Mouse (Mus musculus) midbrain, postnatal 0 days (tissue): Measurements from ENCODE around the gene Bud31. TPM values are rescaled to one million over a fixed set of nuclear protein-coding genes. Genes with fewer than 3 reads are reported as not detected.
"Not testable (repeated sequence)": the region's sequence is repeated elsewhere in the genome, so short reads cannot be mapped to it uniquely, and the experiment has no call there.

ENCODE experiments used
- ATAC-seq: fragments of 200-750 bp; cut with Nextera tagmentation; 2 replicates; pipeline ENCODE4 v1.8.0; 2017; ENCODE audit warnings: moderate number of reproducible peaks, mild to moderate bottlenecking, moderate TSS enrichment, moderate library complexity; ENCODE audit not compliant: low FRiP score
- DNase-seq: peaks from one replicate; pipeline ENCODE4 v3.0.0-alpha.2; 2015; ENCODE audit warnings: low spot score
- H3K27ac ChIP-seq: fragments of 300-500 bp; sonication (generic); 2 replicates; pipeline ENCODE4 v1.5.1; 2014; ENCODE audit warnings: low read depth, mild to moderate bottlenecking, low read length, mixed read lengths
- H3K27me3 ChIP-seq: fragments of 300-500 bp; sonication (generic); 2 replicates; pipeline ENCODE4 v1.6.1; 2014; ENCODE audit warnings: low read length, control low read depth, mixed read lengths; ENCODE audit not compliant: insufficient read depth
- H3K36me3 ChIP-seq: fragments of 300-500 bp; sonication (generic); 2 replicates; pipeline ENCODE4 v1.6.1; 2014; ENCODE audit warnings: low read length, control low read depth, mixed read lengths; ENCODE audit not compliant: insufficient read depth
- H3K4me1 ChIP-seq: fragments of 300-500 bp; sonication (generic); 2 replicates; pipeline ENCODE4 v1.6.1; 2014; ENCODE audit warnings: mild to moderate bottlenecking, control low read depth, antibody characterized with exemption, low read length, mixed read lengths; ENCODE audit not compliant: insufficient read depth
- H3K4me2 ChIP-seq: fragments of 300-500 bp; sonication (generic); 2 replicates; pipeline ENCODE4 v1.6.1; 2014; ENCODE audit warnings: low read depth, mild to moderate bottlenecking, low read length, mixed read lengths; ENCODE audit not compliant: poor library complexity, severe bottlenecking
- H3K4me3 ChIP-seq: fragments of 300-500 bp; sonication (generic); 2 replicates; pipeline ENCODE4 v1.5.1; 2014; ENCODE audit warnings: low read depth, mild to moderate bottlenecking, low read length, moderate library complexity
- H3K9ac ChIP-seq: fragments of 300-500 bp; sonication (generic); replicated peaks from 2 replicates; pipeline ENCODE4 v1.6.1; 2014; ENCODE audit warnings: mild to moderate bottlenecking, low read length, moderate library complexity, mixed read lengths; ENCODE audit not compliant: poor library complexity, severe bottlenecking
- H3K9me3 ChIP-seq: fragments of 300-500 bp; sonication (generic); 2 replicates; pipeline ENCODE4 v1.6.1; 2016; ENCODE audit warnings: low read length, control low read depth
- CTCF ChIP-seq: IDR thresholded peaks from 2 replicates; pipeline ENCODE4 v1.5.1; 2016; ENCODE audit warnings: antibody characterized with exemption, mild to moderate bottlenecking
- WGBS: fragments of 180-500 bp; shearing (Covaris S2); extraction: QIAGEN DNeasy Blood & Tissue Kit; methylation state at CpG from one replicate; pipeline ENCODE4 v1.1.7; 2014; 5-methylcytosine and 5-hydroxymethylcytosine counted together
- polyA plus RNA-seq: library from polyadenylated mRNA; unstranded; fragments of >200 nt; fragmentation: Nextera tagmentation; extraction: Ambion mirVana; gene quantifications from 2 replicates; pipeline ENCODE4 v1.2.1, GENCODE M21; 2015
- total RNA-seq: library from RNA; depleted of rRNA; stranded (reverse); fragments of >200 nt; gene quantifications from 2 replicates; pipeline ENCODE4 v1.2.3, GENCODE M21; 2014

Gene Bud31
- total and polyA plus RNA-seq, 2 experiments from 2014 or later: 80.7 to 151 TPM

- ATAC-seq (no peak), DNase-seq (no peak)
- Histone ChIP-seq H3K4me2 (no peak overlapping the region), H3K9ac (no peak overlapping the region), H3K9me3 (no peaks in the 10 kb centered on the region), H3K27me3 (no peaks in the 10 kb centered on the region), H3K4me1 (no peaks in the 10 kb centered on the region), H3K27ac (no peak overlapping the region), H3K36me3 (peaks cover 63% of the 10 kb centered on the region), H3K4me3 (no peak overlapping the region)
- TF ChIP-seq CTCF: no peak
- 93% methylated on average over 11 of the region's 11 CpGs for WGBS
Measured at GRCm38 (mm10) chr5:145130191-145130590, 10.0 kb upstream of the Bud31 start.

GRCm38 (mm10) chr5:145130995-145131394 is 9.2 kb upstream of the Bud31 start:
- no peak for TF ChIP-seq CTCF
- H3K9ac ChIP-seq: no peak overlapping the region
- no peaks in the 10 kb centered on the region for H3K9me3 ChIP-seq
- H3K27me3 ChIP-seq: no peaks in the 10 kb centered on the region
- 91% methylated on average over 3 of the region's 3 CpGs for WGBS
- H3K27ac ChIP-seq: no peak overlapping the region
- H3K4me1 ChIP-seq: no peaks in the 10 kb centered on the region
- H3K4me3 ChIP-seq: no peak overlapping the region
- no peak for DNase-seq
- no peak overlapping the region for H3K4me2 ChIP-seq
- ATAC-seq: no peak
- H3K36me3 ChIP-seq: peaks cover 64% of the 10 kb centered on the region

GRCm38 (mm10) chr5:145133275-145133674 is 6.9 kb upstream of the Bud31 start:
- not testable (repeated sequence) for DNase-seq, H3K27me3 ChIP-seq, H3K4me3 ChIP-seq, H3K9me3 ChIP-seq, H3K9ac ChIP-seq, H3K4me1 ChIP-seq, ATAC-seq, H3K27ac ChIP-seq, H3K4me2 ChIP-seq
- 86% methylated on average over 6 of the region's 6 CpGs for WGBS
- TF ChIP-seq CTCF: peak; percentile 34
- H3K36me3 ChIP-seq: peaks cover 63% of the 10 kb centered on the region

- Histone ChIP-seq H3K4me2 (peak overlapping the region; percentile 92), H3K4me3 (peak overlapping the region; percentile 91), H3K36me3 (peaks cover 32% of the 10 kb centered on the region), H3K9me3 (no peaks in the 10 kb centered on the region), H3K27ac (no peak overlapping the region), H3K9ac (peak overlapping the region; percentile 88), H3K4me1 (peaks cover 5% of the 10 kb centered on the region; the same call in 1 of the 2 replicates), H3K27me3 (no peaks in the 10 kb centered on the region)
- no peak for ATAC-seq
- DNase-seq: peak; percentile 40
- no peak for TF ChIP-seq CTCF
- WGBS: 18% methylated on average over 6 of the region's 6 CpGs
Measured at GRCm38 (mm10) chr5:145138836-145139235, 1.3 kb upstream of the Bud31 start.

GRCm38 (mm10) chr5:145140611-145141010 is 449 bp downstream of the Bud31 start:
- no peak for ATAC-seq
- Histone ChIP-seq H3K9ac (peak overlapping the region; percentile 88), H3K27me3 (no peaks in the 10 kb centered on the region), H3K4me1 (peaks cover 5% of the 10 kb centered on the region; the same call in 1 of the 2 replicates), H3K4me2 (peak overlapping the region; percentile 92), H3K27ac (peak overlapping the region; percentile 89), H3K36me3 (peaks cover 29% of the 10 kb centered on the region), H3K4me3 (peak overlapping the region; percentile 91), H3K9me3 (no peaks in the 10 kb centered on the region)
- TF ChIP-seq CTCF: no peak
- DNase-seq: no peak
- under 1% methylated on average over 18 of the region's 18 CpGs for WGBS

GRCm38 (mm10) chr5:145147748-145148147 is 7.6 kb downstream of the Bud31 start:
- Histone ChIP-seq H3K27ac (no peak overlapping the region), H3K9me3 (no peaks in the 10 kb centered on the region), H3K4me2 (no peak overlapping the region), H3K36me3 (peaks cover 78% of the 10 kb centered on the region), H3K27me3 (no peaks in the 10 kb centered on the region), H3K9ac (no peak overlapping the region), H3K4me3 (no peak overlapping the region), H3K4me1 (no peaks in the 10 kb centered on the region)
- DNase-seq: no peak
- ATAC-seq: no peak
- TF ChIP-seq CTCF: no peak
- WGBS: 94% methylated on average over 5 of the region's 5 CpGs
